Mouse (Mus musculus): Measurements from ENCODE around the gene Insr. TPM values are rescaled to one million over a fixed set of nuclear protein-coding genes. Genes with fewer than 3 reads are reported as not detected.
"Not testable (repeated sequence)": the region's sequence is repeated elsewhere in the genome, so short reads cannot be mapped to it uniquely, and the experiment has no call there.

Gene Insr
- polyA plus RNA-seq, 1 experiment = 0.16 TPM

DNA sequence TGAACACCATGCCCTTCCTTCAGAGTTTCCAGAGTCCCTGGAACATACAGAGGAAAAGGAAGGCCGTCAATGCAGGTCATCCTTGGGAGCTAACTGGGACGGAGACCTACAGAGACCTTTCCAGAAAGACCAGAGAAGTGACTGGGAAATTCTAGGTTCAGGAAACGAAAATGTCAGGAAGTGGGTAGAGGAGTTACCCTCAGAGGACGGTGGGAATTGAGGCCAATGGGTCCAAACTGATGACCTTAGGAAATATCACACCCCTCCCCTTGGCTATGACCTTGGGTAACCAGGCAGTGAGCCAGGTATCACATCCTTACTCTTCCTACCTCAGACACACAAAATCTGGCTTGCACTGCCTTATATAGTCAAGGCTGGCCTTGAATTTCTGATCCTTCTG lies 32.1 kb upstream of the Insr start:
- H3K4me1 ChIP-seq (ENCODE audit: control insufficient read depth) = no peaks in the 10 kb centered on the region
- H3K27me3 ChIP-seq (ENCODE audit: control insufficient read depth) = no peaks in the 10 kb centered on the region
- H3K4me3 ChIP-seq (replicated peaks) = no peak overlapping the region
- H3K9me3 ChIP-seq (ENCODE audit: control insufficient read depth, low read length) = peaks cover 2% of the 10 kb centered on the region
- TF ChIP-seq GATA1 (IDR thresholded peaks at IDR 0.05; ENCODE audit: low read length) (no peak), TAL1 (IDR thresholded peaks at IDR 0.05; ENCODE audit: low read length) (no peak)
- no peaks in the 10 kb centered on the region for H3K36me3 ChIP-seq (ENCODE audit: control insufficient read depth)

DNA sequence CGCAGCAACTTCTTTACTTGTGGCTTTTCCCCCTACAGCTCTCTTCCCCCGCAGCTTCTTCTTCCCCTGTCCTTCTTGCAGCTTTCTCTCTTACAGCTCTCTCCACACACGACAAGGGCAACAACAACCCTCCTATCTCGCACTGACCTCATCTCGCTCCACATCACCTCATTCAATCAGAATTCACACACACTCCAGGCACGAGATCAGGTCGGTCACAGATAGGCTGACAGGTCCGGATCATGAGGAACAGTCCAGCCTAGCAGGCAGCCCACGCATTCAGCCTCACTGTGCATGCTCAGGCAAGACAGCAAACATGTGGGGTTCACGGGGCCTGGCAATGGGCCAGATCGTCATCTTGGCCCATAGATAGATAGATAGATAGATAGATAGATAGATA lies 30.2 kb upstream of the Insr start:
- TF ChIP-seq GATA1 (IDR thresholded peaks at IDR 0.05; ENCODE audit: low read length) (no peak), TAL1 (IDR thresholded peaks at IDR 0.05; ENCODE audit: low read length) (no peak)
- no peaks in the 10 kb centered on the region for H3K27me3 ChIP-seq (ENCODE audit: control insufficient read depth)
- peaks cover 5% of the 10 kb centered on the region for H3K9me3 ChIP-seq (ENCODE audit: control insufficient read depth, low read length)
- H3K4me1 ChIP-seq (ENCODE audit: control insufficient read depth) = no peaks in the 10 kb centered on the region
- no peak overlapping the region for H3K4me3 ChIP-seq (replicated peaks)
- H3K36me3 ChIP-seq (ENCODE audit: control insufficient read depth) = no peaks in the 10 kb centered on the region

DNA sequence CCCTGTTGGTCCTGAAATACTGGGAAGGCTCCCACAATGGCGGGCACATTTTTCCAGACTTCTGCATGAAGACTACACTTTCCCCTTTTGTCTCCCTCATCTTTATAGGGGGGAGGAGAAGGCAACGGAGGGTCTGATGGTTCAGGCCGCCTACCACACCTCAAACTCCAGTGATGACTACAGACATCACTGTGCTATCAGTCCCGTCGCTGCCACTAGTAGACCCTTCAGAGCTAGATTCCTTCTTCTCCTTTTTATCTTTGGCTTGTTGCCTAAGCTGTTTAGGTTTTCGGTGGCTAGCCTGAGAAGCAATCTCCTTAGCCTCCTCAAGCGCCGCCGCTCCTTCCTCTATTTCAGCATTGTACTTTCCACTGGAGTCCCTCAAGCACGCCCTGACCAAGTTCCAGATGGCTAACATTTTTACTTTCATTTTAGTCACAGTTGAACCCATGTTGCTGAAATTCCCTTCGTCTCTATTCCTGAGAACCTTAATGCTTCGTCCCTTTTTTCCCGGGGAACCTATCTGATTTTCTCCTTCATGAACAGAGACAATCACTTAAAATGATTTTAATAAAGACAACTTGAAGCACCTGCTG lies 28.9 kb upstream of the Insr start:
- H3K36me3 ChIP-seq (ENCODE audit: control insufficient read depth); H3K27me3 ChIP-seq (ENCODE audit: control insufficient read depth); H3K4me1 ChIP-seq (ENCODE audit: control insufficient read depth); H3K4me3 ChIP-seq (replicated peaks); H3K9me3 ChIP-seq (ENCODE audit: control insufficient read depth, low read length): not testable (repeated sequence)

DNA sequence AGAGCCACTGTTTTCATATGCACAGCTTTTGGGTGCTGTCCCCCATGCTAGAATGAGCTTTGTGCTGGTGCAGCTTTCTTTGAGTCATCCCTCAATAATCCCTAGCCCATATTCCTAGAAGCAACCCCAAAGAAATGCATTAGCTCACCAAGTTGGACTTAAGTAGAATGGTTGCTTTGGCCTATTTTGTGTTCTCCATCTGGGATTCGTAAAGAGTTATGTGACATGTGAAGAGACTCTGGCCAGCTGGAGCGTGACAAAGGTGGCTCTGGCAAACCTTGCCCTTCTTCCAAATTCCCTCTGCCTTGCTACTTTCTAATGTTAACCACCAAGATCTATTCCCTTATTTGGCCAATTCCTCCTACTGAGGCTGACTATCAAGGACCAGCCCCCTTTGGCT lies 22.7 kb upstream of the Insr start:
- no peaks in the 10 kb centered on the region for H3K27me3 ChIP-seq (ENCODE audit: control insufficient read depth)
- no peaks in the 10 kb centered on the region for H3K36me3 ChIP-seq (ENCODE audit: control insufficient read depth)
- H3K9me3 ChIP-seq (ENCODE audit: control insufficient read depth, low read length) = peaks cover 5% of the 10 kb centered on the region
- no peak overlapping the region for H3K4me3 ChIP-seq (replicated peaks)
- no peaks in the 10 kb centered on the region for H3K4me1 ChIP-seq (ENCODE audit: control insufficient read depth)
- TF ChIP-seq GATA1 (IDR thresholded peaks at IDR 0.05; ENCODE audit: low read length) (no peak), TAL1 (IDR thresholded peaks at IDR 0.05; ENCODE audit: low read length) (no peak)

DNA sequence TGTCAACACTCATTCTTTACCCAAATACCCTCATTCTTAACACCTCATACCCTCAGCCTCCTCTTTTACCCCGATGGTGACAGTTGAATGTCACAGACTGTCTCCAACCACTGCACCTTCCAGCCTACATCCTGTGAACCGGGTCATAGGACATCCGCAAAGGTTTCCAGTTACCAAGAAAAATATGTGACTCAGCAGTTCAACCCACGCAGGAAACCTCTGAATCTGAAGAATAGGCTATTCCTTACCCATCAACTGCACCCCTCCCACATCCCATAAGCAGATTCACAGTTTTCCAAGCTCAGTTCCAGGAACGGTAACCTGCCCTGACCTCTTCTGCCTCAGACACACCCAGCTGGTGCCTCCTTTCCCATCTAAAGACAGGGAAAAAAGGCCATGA lies 19.9 kb upstream of the Insr start:
- H3K36me3 ChIP-seq (ENCODE audit: control insufficient read depth) = no peaks in the 10 kb centered on the region
- no peak for TF ChIP-seq TAL1 (IDR thresholded peaks at IDR 0.05; ENCODE audit: low read length)
- no peak for TF ChIP-seq GATA1 (IDR thresholded peaks at IDR 0.05; ENCODE audit: low read length)
- no peak overlapping the region for H3K4me3 ChIP-seq (replicated peaks)
- no peaks in the 10 kb centered on the region for H3K27me3 ChIP-seq (ENCODE audit: control insufficient read depth)
- no peaks in the 10 kb centered on the region for H3K9me3 ChIP-seq (ENCODE audit: control insufficient read depth, low read length)
- no peaks in the 10 kb centered on the region for H3K4me1 ChIP-seq (ENCODE audit: control insufficient read depth)

DNA sequence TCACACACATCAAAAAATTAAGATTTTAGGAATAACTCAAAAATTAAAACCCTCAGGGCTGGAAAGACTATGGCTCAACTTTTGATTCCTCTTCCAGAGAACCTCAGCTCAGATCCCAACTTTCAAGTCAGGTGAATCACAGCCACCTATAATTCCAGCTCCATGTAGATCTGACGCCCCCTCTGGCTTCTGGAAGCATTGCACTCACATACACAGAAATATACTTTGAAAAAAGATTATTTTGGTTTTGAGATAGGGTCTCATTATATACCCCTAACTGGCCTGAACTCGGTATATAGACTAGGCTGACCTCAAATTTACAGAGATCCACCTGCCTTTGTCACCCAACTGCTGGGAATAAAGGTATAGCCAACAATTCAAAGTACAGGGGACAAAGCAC lies 6.4 kb upstream of the Insr start:
- no peaks in the 10 kb centered on the region; the same call in 1 of the 2 replicates for H3K27me3 ChIP-seq (ENCODE audit: control insufficient read depth)
- no peaks in the 10 kb centered on the region for H3K4me1 ChIP-seq (ENCODE audit: control insufficient read depth)
- H3K9me3 ChIP-seq (ENCODE audit: control insufficient read depth, low read length) = no peaks in the 10 kb centered on the region
- H3K4me3 ChIP-seq (replicated peaks) = no peak overlapping the region
- H3K36me3 ChIP-seq (ENCODE audit: control insufficient read depth) = no peaks in the 10 kb centered on the region
- TF ChIP-seq TAL1 (IDR thresholded peaks at IDR 0.05; ENCODE audit: low read length) = no peak
- no peak for TF ChIP-seq GATA1 (IDR thresholded peaks at IDR 0.05; ENCODE audit: low read length)

DNA sequence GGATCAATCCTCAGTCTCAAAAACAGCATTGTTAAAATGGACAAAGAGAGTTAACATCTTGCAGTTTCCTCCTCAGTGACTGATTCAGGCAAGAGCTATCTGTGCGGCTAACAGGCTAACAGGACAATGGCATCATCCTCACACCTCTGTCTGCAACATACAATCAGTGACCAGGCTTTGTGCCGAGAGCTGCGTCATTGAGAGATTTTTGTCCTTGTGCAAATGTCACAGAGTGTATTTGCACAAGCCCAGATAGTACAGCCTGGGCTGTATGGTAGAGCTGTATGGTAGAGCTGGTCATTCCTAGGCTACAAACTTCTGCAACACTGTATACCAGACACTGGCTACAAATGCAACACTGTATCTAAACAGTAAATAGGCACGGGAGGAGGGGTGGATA lies 5.2 kb upstream of the Insr start:
- no peaks in the 10 kb centered on the region for H3K9me3 ChIP-seq (ENCODE audit: control insufficient read depth, low read length)
- H3K36me3 ChIP-seq (ENCODE audit: control insufficient read depth) = no peaks in the 10 kb centered on the region
- TF ChIP-seq TAL1 (IDR thresholded peaks at IDR 0.05; ENCODE audit: low read length) = no peak
- TF ChIP-seq GATA1 (IDR thresholded peaks at IDR 0.05; ENCODE audit: low read length) = no peak

DNA sequence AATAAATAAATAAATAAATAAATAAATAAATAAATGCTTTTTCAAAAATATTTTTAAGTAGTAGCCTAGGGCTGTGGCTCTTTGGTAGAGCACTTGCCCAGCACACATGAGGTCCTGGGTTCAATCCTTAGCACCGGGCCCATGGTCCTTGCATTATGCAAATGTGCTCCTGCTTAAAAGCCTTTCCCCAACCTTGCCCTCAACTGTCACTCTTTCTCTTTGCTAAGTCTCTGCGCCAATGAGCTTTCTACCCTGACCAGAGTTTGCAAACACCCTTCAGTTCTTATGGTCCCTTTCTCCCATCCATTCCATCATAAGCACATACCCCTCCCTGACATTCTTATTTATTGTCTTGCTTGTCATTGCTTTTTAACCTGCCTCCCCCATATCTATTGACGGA lies 1.9 kb upstream of the Insr start:
- no peak for TF ChIP-seq TAL1 (IDR thresholded peaks at IDR 0.05; ENCODE audit: low read length)
- no peak for TF ChIP-seq GATA1 (IDR thresholded peaks at IDR 0.05; ENCODE audit: low read length)
- Histone ChIP-seq H3K4me3 (replicated peaks) (no peak overlapping the region), H3K4me1 (ENCODE audit: control insufficient read depth) (peaks cover 37% of the 10 kb centered on the region)

More for the DNA sequence above, 5.2 kb upstream of the Insr start:
- Histone ChIP-seq H3K27me3 (ENCODE audit: control insufficient read depth) (no peaks in the 10 kb centered on the region; the same call in 1 of the 2 replicates), H3K4me3 (replicated peaks) (no peak overlapping the region), H3K4me1 (ENCODE audit: control insufficient read depth) (peaks cover 10% of the 10 kb centered on the region)

DNA sequence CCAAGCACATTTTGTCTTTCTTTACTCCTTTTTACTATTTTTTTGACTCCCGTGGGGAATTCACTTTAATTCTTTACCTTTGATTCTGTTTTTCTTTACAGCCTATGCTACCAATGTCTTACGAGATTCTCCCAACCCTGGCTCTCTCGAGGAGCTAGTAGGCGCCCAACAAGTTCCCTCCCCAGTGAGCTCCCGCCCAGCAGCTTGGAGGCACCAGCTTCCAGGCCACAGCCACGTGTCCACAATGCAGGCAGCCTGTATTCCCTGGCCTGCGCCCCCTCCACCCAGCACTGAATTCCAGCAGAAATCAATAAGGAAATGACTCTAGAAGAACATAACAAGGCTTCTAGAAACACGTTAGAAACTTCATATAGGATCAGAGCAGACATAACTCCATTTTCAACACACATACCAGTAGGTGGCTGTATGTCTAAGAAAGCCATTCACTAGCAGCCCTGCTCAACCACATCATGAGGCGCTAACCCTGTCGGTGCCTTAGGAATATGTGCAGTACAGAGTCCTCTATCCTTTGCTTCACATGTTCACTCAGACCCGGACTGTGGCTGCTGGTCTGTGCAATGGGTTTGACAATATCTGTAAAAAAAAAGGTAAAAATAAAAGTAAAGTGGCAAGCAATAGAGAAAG lies 971 bp upstream of the Insr start:
- TF ChIP-seq GATA1 (IDR thresholded peaks at IDR 0.05; ENCODE audit: low read length) (no peak), TAL1 (IDR thresholded peaks at IDR 0.05; ENCODE audit: low read length) (no peak)
- Histone ChIP-seq H3K27me3 (ENCODE audit: control insufficient read depth) (no peaks in the 10 kb centered on the region; the same call in 1 of the 2 replicates), H3K9me3 (ENCODE audit: control insufficient read depth, low read length) (no peaks in the 10 kb centered on the region), H3K4me3 (replicated peaks) (peak overlapping the region; percentile 95), H3K36me3 (ENCODE audit: control insufficient read depth) (peaks cover 10% of the 10 kb centered on the region), H3K4me1 (ENCODE audit: control insufficient read depth) (peaks cover 41% of the 10 kb centered on the region)

More for the DNA sequence above, 1.9 kb upstream of the Insr start:
- Histone ChIP-seq H3K9me3 (ENCODE audit: control insufficient read depth, low read length) (no peaks in the 10 kb centered on the region), H3K36me3 (ENCODE audit: control insufficient read depth) (peaks cover 7% of the 10 kb centered on the region), H3K27me3 (ENCODE audit: control insufficient read depth) (no peaks in the 10 kb centered on the region; the same call in 1 of the 2 replicates)

DNA sequence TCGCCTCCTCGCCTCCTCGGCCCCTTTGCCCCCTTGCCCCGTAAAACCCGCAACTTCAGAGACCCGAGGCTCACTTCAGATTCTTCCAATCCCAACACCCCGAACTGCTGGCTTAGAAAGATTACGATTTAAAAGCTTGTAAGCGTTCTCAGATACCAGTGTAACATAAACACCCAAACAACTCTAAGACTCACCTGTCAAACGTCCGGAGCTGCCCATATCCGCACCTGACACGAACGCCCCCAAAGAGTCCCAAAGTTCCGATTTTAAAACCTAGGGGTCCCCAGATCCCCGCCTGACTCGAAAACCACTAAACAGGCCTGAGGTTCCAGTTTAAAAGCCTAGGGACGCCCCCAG lies 282 bp upstream of the Insr start:
- H3K4me1 ChIP-seq (ENCODE audit: control insufficient read depth) = peaks cover 41% of the 10 kb centered on the region

More for the DNA sequence above, 282 bp upstream of the Insr start:
- TF ChIP-seq TAL1 (IDR thresholded peaks at IDR 0.05; ENCODE audit: low read length) (no peak), GATA1 (IDR thresholded peaks at IDR 0.05; ENCODE audit: low read length) (no peak)
- Histone ChIP-seq H3K36me3 (ENCODE audit: control insufficient read depth) (peaks cover 10% of the 10 kb centered on the region), H3K9me3 (ENCODE audit: control insufficient read depth, low read length) (no peaks in the 10 kb centered on the region), H3K27me3 (ENCODE audit: control insufficient read depth) (no peaks in the 10 kb centered on the region; the same call in 1 of the 2 replicates), H3K4me3 (replicated peaks) (peak overlapping the region; percentile 95)

All from erythroblast, embryonic 14.5 days (primary cell).